Mouse (Mus musculus) kidney, adult 9 months (tissue): ENCODE results near the gene Slc12a7.

ENCODE experiments used
- DNase-seq: peaks from one replicate; pipeline ENCODE4 v3.0.0; 2022

The Slc12a7 gene

DNA sequence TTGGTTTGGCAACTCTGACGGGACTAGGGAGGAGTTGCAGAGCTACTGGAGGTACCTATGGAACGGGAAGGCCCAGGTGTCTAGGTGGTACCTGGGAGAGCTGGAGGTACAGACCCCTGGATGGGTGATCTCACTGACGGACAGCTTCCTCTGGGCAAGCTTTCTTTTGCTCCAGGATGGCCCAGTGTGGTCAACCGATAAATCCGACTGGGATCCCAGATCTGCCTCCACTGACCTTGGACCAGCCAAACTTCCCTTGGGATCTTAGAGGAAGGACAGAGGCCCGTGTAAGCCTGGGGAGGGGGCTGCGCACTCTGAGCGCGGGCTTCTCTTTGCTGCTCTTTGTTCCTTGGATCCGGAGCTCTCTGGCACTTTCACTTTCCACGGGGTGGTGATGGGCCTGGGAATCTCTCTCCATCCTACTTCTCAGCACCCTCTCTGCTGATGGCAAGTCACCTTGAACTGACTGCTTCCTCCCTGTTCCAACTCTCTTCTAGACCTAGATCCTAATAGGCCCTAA is 31.4 kb downstream of the Slc12a7 start:
- peak; percentile 69 for DNase-seq

DNA sequence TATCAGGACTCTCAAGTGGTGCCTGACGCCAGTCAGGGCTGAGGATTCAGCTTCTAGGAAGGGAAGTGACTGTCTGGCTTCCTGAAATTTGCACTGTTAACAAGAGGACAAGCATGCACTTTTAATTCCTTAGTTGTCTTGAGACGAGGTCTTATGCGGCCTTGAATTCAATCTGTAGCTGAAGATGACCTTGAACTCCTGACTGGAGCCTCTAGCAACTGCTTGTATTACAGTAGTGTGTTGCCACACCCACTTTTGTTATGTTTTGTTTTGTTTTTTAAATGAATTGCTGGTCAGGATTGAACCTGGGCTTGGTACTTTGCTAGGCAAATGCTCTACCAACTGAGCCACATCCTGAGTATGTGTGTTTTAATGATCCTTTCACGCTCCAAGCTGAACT is 32.5 kb downstream of the Slc12a7 start:
- no peak for DNase-seq

DNA sequence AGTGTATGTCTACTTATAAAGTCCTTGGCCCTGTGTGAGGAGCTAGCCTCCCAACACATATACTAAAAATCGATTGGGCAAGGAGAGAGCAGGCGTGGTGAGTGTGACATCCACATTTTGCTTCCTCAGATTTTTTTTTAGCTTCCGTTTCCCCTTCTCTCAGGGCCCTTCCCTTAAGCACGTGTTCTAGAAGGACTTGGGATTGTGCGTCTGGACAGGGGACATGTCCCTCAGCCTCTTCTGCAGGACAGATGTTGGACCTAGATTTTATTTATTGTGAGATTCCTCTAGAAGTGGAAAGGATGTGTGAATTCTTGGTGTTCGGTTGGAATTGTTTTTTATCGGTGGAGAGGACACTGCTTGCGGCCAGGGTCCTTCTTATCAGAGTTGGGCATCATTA is 34.3 kb downstream of the Slc12a7 start:
- no peak for DNase-seq

DNA sequence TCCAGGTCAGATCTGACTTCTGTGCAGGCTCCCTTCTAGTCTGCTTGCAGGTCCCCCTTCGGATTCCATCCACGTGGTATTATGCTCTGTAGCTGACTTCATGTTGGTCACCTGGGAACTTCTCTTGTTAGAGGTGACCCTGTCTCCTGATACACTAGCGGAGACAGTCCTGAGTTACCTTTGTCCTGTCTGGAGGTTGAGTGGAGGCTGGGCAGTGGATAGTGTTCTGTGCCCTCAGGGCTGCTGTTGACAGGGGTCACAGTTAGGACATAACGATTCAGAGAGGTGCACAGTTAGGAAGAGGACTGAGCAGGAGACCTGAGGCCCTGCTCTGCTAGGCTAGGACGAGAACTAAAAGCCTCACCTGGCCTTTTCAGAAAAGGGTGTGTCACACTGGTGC is 34.9 kb downstream of the Slc12a7 start:
- DNase-seq = peak; percentile 76

DNA sequence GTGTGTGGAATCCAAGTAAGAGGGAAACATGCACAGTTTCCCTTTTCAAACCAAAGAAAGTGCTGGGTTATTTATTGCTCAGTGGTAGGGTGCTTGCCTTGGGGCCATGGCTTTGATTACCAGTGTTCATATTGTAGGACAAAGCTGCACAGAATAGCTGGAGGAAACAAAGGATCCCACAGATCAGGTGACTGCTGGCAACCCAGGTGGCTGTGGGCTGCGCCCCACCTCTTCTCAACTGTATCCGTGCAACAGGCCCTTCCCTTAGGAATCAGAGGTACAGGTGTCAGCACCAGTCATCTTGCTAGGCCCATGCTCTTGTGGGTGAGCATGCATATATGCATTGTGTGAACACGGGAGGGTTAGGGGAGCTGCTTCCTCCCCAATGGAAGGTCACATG is 35.4 kb downstream of the Slc12a7 start:
- DNase-seq = no peak

DNA sequence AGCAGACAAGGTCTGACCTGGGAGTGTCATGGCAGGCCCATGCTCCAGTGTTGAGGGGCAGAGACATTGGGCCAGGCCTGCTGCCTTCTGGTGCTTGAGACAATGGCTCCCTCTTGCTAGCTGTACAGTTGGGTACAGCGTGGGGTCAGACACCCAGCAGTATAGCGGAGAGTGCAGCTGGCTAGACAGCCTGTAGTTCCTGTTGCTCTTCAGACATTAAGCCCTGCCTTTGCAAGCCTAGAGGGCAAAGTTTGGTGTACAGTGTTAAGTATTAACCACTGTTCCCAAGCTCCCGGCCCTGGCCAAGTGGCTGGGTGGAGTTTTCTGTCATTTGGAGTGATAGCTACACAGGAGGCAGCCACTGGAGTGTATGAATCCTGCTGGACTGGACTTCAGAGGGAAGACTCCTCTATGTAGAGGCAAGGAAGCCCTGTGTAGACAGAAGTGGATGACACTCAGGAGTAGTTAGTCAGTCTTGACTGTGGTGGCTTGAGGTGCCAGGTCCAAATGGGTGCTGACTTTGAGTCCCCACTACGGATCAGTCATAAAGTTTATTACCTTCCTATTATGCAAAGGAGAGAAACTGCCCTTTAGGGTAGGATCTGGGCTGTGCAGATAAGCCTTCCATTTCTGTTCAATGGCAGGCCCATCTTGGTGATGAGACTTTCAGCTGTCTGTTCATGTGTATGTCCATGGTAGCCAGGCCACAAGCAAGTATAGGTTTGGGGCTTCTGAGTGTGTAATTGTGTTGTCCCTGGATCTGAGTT is 37.2 kb downstream of the Slc12a7 start:
- DNase-seq = peak; percentile 95

DNA sequence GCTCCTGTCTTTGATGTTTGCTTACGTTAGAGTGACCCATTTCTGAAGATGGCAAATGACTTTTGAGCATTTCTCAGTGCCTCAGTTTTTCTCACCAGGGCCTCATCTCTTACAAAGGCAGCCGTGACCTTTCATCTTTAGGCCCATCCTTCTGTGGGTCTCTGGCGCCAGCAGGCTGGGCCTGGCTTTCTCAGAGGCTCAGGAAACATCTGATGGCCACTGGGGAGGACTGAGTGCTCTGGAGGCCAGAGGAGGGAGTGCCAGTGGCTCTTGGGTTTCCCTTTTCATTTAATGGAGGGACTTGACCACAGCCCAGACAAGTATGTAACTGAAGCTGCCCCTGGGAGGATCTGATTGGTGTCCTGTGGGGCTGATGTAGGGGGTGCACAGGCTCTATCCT is 38.2 kb downstream of the Slc12a7 start:
- no peak for DNase-seq

DNA sequence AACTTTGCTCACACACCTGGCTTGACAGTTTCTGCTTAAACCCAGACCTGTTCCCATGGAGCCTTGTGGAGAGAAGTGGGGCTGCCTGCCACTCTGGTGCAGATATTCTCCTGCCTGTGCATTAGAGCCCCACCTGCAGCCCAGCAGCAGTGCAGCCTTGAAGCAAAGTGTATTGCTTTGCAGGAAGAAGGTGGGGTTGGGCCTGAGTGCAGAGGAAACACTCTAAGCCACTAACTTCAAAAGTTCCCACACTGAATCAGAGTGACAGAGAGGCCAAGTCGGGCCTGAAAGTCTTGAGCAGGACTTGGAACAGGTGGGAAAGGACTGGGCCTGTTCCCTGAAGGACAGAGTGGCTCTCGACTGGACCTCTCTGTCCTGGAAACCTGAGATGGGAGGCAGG is 39.8 kb downstream of the Slc12a7 start:
- no peak for DNase-seq

DNA sequence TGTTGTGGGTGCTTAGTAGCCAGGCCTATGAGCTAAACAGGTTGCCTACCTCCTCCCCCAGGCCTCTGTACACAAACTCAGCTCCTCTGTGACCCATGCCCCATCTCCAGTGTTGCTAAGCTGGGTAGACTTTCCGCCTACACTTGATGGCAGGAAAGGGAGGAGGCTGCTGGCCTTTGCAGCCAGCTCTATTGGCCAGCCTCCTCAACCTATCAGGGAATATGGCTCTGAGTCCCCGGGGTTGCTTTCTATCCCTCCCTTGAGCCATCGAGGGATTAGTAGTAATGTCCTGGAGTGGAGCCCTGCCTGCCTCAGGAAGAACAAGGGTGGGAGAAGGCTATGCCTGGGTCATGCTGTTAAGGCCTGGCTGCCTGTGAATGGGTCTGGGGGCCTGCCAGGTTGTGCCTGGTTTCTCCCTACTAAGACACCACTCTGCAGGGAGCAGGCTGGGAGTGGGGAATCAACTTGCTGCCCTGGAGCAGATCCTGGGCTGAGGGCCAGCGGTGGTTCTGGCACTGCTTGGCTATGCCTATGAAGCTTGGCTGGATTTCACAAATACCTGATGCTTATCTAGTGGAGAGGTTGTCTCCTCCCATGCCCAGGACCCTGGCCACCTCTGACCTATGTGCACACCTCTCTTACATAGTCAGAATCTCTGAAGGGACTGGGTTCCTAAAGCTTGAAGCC is 40.8 kb downstream of the Slc12a7 start:
- peak; percentile 88 for DNase-seq

DNA sequence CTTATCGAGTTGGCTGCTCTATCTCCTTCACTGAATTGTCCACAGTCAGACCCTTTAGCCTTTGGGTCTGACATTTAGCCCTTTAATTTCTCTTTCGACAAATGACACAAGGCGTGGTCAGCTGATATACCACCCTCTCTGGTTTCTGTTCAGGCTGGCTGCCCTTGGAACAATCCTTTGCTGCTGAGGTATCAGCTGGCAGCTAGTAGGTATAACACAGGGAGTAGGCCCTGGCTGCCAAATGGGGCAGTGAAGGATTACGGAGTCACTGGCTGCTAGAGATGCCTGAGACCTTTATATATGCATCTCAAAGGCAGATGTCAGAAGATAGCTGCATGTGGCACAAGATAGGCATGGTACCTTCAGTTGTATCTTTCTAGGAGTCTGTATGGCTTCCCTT is 42.9 kb downstream of the Slc12a7 start:
- DNase-seq = no peak

DNA sequence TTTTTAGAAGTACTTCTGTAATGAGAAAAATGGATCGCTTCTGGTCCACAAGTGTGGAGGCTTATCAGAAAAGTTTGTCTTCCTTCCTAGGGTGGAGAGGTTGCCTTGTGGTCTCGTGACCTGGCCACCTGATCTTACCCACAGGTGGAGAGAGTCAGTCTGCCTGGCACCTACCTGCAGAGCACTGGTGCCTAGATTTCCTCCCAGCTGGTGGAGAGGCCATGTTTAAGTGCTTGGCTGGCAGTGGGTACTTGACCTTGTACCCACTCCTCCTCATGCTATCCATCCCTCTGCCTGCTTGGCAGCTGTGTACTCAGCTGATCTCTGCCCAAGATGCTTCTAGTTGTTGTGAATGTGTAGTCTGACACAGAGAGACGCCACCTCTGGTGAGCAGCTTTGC is 44.7 kb downstream of the Slc12a7 start:
- no peak for DNase-seq

DNA sequence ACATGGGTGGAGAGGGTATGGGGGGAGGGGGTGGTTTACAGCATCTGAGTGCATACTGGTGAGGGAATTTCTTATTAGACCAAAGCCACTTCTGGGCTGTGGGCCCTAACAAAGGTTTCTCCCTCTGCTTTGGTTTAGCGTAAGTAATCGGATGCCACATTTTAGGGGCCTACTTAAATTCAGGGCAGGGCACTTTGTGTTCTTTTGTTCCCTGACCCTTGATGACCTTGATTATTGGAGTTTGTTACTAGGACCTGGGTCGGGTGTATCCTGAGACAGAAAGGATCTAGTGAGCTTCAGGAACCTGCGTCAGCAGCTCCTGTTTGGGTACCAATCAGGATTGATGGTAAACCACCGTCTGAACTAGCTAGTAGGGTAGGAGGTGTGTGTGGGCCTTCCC is 49.6 kb downstream of the Slc12a7 start:
- DNase-seq = no peak

DNA sequence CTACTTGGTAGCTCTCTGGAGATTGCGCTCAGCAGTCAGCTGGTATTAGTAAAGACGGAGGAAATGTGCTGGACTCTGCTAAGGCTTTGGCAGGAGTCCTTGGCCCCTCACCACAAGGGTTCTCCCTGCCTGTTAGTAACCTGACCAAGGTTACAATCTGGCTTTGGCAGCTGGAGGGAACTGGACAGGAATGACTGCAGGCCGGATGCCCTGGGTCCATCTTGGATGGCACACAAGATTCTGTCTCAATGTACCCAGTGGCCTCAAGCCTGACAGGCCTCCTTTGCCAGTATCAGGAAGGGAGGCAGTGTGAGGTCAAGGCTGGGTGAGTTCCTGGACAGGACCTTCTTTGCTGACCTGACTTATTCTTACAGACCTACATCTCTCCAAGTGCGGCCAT is 59.3 kb downstream of the Slc12a7 start:
- no peak for DNase-seq

DNA sequence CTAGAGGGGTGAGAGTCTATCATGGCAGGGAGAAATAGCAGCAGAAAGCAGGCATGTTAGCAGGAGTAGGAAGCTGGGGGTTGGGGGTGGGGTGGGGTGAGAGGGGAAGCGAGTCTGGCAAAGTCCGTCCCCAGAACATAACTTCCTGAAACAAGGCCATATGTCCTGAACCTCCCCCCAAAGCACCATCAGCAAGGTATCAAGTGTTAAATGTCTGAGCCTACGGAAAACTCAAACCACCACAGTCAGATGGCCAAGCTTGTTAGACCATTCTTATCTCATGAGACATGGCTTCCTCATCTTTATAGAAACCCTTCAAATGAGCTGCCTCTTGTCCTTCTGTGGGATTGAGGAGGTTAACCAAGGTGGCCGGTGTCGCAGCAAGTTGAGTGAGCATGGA is 60.3 kb downstream of the Slc12a7 start:
- no peak for DNase-seq

DNA sequence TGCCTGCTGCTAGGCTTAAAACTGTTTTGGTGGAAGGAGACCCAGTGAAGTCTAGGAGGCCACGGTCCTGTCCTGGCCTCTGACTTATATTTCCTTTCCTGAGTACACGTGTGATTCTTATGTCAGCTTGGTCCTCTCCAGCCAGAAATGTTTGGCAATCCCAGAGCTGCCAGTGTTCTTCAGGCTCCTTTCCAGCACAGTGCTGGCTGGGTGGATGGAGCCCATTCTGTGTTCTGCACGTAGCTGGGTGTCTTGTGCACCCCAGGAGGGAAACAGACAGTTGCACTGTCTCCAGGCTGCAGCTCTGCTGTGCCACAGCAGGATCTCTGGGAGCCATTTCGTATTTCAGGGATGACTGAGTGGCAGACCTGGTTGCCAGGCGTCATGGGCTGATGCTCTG is 66.2 kb downstream of the Slc12a7 start:
- no peak for DNase-seq

DNA sequence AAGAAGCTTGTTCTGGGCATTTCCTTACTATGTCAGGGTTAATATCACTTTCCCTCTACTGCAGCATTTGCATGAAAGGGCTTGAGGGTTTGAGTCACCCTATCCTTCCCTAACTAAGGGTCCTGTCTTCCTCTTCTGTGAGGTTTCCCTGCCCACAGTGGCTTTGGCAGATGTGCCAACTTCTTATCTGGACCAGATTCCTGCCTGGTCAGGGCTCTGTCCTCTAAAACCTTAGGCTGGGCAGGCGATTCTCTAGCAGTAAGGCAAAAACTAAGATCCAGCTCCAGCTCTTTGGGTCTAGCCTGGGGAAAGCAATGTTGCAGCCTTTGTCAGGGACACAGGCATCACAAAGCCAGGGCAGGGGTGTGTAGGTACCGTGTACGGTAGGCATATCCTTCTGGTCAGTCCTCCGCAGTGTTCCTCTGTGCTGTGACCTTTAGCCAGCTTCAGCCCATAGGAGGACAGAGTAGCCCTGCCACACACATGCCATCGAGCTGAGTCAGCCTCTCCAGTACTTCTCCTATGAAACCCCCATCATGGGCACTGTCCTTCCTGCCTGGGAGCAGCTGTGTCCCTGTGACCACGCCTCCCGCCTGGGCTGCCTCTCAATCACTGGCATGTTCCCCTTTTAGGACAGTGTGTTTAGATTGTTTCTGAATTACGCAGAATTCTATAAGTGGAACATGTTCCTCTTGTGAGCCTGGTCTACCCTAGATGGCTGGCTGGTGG is 70.7 kb downstream of the Slc12a7 start:
- DNase-seq = peak; percentile 30

DNA sequence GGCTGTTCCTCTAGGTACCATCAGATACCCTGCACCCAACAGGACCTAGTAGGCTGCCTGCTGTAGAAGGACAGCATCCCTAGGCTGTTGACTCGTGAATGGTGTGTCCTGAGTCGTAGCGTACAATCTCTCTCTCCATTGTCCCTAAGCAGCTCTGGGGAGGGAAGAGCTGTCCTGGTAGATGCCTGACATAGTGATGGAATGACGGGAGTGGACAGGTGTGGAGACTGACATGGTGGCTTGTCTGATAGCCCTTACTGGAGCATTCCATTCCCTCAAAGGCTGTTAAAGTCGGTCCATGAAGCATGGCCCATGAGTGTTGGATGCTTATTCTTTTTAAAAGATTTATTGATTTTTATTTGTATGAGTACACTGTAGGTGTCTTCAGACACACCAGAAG is 72.0 kb downstream of the Slc12a7 start:
- DNase-seq = no peak

DNA sequence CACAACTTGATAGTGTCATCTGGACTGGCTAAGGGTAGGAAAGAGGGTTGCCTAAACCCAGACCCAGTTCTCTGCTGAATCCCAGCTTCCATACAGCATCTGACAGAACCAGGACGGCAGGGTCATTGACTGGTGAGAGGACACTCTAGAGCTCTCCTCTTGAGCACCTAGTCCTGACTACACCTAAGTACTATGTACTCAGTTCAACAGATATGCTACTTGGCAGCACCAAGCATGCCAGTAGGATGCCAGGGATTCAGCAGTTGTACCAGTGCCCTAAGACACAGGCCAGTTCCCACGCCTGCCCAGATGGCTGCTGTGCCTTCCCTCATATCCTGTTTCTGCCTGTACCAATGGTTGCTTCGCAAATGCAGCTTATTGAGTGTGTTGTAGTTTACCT is 80.0 kb downstream of the Slc12a7 start:
- no peak for DNase-seq

DNA sequence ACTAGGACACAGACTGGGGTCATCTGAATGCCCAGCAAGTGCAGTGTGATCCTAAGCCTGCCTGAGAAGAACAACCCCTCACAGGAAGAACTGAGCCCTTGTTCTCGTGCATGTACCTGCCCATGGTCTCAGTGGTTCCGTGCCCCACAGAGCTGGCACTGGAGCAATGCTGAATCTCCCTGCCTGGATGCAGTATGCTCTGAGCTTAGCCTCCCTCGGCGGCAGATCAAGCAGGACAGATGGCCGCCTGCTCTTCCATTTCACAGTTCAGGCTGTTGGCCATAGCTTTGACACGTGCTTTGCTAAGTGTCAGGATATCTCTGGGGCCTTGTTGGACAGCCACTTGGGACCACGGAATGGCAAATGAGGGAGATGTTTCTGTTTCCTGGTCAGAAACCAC is 81.3 kb downstream of the Slc12a7 start:
- no peak for DNase-seq

DNA sequence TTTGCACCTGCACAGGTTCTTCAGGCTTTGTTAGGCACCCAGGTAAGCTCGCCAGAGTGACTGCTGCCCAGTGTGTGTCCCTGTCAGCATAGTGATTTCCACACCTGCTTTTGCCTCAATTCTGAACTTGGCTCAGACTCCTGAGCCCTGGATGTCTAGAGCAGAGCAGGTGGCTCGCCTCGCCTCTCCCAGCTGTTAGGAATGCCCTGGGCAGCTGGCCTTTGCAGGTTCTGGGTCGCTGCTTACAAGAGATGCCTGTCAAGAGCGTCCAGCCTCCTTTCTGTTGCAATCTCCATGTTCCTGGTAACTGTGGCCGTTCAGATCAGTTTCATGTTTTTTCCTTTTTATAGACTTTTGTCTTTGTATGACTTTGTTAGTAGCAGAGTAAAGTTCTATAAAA is 83.4 kb downstream of the Slc12a7 start:
- peak; percentile 41 for DNase-seq

DNA sequence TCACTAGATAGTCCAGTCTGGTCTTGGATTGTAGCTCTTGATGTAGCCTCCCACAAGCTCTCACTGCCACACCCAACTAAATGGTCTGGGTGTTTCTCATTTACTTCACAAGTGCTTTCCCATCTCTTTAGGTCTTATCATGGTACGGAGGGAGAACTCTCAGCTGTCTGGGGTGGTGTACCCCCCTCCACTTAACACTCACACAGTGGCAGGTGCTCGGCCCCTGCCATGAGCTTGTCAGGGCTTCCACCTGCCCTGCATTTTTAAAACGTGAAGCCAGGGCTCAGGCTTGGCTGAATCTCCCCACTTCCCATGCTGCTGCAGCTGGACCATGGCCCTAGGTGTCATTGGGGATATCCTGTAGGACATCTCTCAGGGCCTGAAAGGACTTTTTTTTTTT is 86.0 kb downstream of the Slc12a7 start:
- DNase-seq = no peak

DNA sequence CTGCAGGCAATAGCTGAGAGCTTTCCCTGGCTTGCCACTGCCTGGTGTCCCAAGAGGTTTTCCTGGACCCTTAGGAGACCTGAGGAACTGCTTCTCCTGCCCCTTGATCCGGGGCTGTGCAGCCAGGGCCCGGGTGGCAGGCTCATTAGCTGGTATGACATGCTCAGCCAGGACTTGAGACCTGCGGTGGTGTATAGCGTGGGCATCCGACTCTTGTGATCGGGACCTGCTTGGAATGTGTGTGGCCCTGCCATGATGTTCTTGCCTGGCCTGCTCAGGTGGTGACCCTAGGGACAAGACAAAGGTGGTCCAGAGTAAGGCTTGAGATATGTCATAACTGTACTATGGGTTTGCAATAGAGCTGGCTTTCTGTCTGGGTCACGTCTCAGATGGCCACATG is 88.4 kb downstream of the Slc12a7 start:
- DNase-seq = no peak

DNA sequence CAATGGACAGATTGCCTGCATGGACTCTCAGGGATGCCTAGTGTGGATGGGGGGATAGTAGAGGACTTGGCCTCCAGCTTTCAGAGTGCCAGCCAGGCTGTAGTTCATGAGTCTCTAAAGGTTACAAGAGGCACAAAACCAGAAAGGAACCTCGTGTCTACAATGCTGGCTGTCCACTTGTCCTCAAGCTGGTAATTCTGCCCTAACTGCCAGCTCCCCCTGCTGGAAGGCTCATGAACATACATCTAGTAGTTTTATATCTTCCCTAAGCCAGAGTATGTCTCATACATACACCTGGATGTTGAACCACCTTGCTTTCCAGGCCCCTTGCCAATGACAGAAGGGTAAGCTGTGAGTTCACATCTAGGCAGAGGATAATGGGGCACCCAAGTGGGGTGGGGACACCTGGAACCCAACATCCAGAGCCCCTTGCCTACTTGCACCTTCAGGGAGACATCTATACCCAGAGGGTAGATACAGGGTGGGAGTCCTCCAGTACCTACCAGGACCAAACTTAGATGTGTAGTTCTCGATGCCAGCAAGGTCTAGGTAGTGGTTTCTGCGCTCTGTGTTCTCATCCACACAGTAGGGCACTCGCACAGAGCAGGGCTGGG is 89.4 kb downstream of the Slc12a7 start:
- DNase-seq = peak; percentile 83
